Mouse (Mus musculus) thymus, adult 2 months (tissue): ENCODE results near the gene Mctp1. TPM values are rescaled to one million over a fixed set of nuclear protein-coding genes. Genes with fewer than 3 reads are reported as not detected.

Experiments used
- DNase-seq: peaks from one replicate; pipeline ENCODE4 v3.0.0; 2021
- H3K27ac ChIP-seq: fragments of 200-500 bp; 2 replicates; pipeline ENCODE4 v1.5.1; 2012; ENCODE audit warnings: low read length, control low read depth; ENCODE audit not compliant: control insufficient read depth, insufficient read depth
- H3K27me3 ChIP-seq: fragments of 200-500 bp; 2 replicates; pipeline ENCODE4 v1.6.1; 2012; ENCODE audit warnings: mild to moderate bottlenecking, low read length, moderate library complexity, mixed read lengths; ENCODE audit not compliant: control insufficient read depth, insufficient read depth
- H3K36me3 ChIP-seq: fragments of 200-500 bp; 2 replicates; pipeline ENCODE4 v1.6.1; 2012; ENCODE audit warnings: mild to moderate bottlenecking, low read length, moderate library complexity; ENCODE audit not compliant: control insufficient read depth, insufficient read depth
- H3K4me1 ChIP-seq: fragments of 200-500 bp; replicated peaks from 2 replicates; pipeline ENCODE4 v1.6.1; 2012; ENCODE audit warnings: low read length; ENCODE audit not compliant: control insufficient read depth, insufficient read depth
- H3K4me3 ChIP-seq: fragments of 200-500 bp; 2 replicates; pipeline ENCODE4 v1.5.1; 2012; ENCODE audit warnings: mild to moderate bottlenecking, low read length, control low read depth, moderate library complexity; ENCODE audit not compliant: control insufficient read depth, insufficient read depth
- CTCF ChIP-seq: fragments of 200-500 bp; IDR thresholded peaks from 2 replicates; pipeline ENCODE4 v1.5.1; 2012; ENCODE audit warnings: mild to moderate bottlenecking, control low read depth, low read length, moderate library complexity, borderline replicate concordance; ENCODE audit not compliant: control insufficient read depth, poor library complexity, insufficient read depth; ENCODE audit errors: extremely low read depth
- POLR2A ChIP-seq: fragments of 200-500 bp; IDR thresholded peaks from 2 replicates; pipeline ENCODE4 v1.6.1; 2012; ENCODE audit warnings: mild to moderate bottlenecking, low read length, control low read depth, moderate library complexity; ENCODE audit not compliant: control insufficient read depth, poor library complexity, insufficient read depth; ENCODE audit errors: extremely low read depth
- WGBS: fragments of 180-500 bp; shearing (Covaris S2); methylation state at CpG from one replicate; pipeline ENCODE4 v1.1.7; 2018; 5-methylcytosine and 5-hydroxymethylcytosine counted together
- polyA plus RNA-seq: library from polyadenylated mRNA; depleted of rRNA; stranded (reverse); fragments of >200 nt; gene quantifications from 2 replicates; pipeline ENCODE4 v1.2.3, GENCODE M21; 2012

The Mctp1 gene
- polyA plus RNA-seq, 1 experiment, result 0.77 TPM

DNA sequence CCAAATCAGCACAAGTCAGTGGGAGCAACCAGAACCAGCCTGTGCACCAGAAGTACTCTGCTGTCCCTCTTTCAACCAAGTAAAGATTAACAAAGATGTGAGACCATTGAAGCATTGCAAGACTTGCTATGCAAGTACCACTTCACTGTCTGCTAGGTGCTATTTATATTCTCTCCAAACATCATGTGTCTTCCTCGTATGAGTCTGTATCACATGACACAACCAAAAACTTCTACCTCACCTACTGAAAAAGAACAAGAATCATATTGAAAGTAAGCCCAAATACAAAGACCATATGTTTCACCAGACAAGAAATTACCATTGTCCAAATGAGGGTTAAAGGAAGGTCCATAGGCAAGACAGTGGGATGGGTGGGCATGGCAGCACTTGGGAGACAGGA lies 306.4 kb downstream of the Mctp1 start:
- DNase-seq, result no peak
- TF ChIP-seq POLR2A, result no peak
- no peak for TF ChIP-seq CTCF
- 95% methylated on average over 1 of the region's 1 CpGs for WGBS
- no peak overlapping the region for H3K4me3 ChIP-seq
- H3K27ac ChIP-seq, result no peak overlapping the region
- no peaks in the 10 kb centered on the region for H3K27me3 ChIP-seq
- H3K4me1 ChIP-seq, result no peaks in the 10 kb centered on the region
- H3K36me3 ChIP-seq, result no peaks in the 10 kb centered on the region

DNA sequence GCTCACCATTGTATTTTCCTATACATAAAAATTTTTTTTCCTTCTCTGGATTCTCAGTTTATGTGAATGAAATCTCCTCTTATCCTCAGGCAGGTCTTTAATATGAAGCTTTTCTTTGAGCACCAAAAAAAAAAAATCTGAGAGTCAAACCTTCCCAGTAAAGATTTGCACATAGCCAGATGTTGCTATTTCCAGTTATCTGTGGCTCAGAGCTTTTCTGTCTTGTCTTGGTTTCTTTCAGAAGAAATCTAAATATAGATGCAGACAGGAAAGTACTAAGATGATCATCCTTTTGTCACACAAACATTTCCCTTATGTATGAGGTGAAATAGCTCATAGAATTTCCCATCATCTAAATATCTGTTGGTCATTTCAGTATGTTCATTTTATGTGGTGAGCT lies 349.7 kb downstream of the Mctp1 start:
- Histone ChIP-seq H3K27ac (no peak overlapping the region), H3K36me3 (no peaks in the 10 kb centered on the region), H3K27me3 (no peaks in the 10 kb centered on the region), H3K4me3 (no peak overlapping the region), H3K4me1 (no peaks in the 10 kb centered on the region)
- no peak for DNase-seq
- TF ChIP-seq CTCF (no peak), POLR2A (no peak)

DNA sequence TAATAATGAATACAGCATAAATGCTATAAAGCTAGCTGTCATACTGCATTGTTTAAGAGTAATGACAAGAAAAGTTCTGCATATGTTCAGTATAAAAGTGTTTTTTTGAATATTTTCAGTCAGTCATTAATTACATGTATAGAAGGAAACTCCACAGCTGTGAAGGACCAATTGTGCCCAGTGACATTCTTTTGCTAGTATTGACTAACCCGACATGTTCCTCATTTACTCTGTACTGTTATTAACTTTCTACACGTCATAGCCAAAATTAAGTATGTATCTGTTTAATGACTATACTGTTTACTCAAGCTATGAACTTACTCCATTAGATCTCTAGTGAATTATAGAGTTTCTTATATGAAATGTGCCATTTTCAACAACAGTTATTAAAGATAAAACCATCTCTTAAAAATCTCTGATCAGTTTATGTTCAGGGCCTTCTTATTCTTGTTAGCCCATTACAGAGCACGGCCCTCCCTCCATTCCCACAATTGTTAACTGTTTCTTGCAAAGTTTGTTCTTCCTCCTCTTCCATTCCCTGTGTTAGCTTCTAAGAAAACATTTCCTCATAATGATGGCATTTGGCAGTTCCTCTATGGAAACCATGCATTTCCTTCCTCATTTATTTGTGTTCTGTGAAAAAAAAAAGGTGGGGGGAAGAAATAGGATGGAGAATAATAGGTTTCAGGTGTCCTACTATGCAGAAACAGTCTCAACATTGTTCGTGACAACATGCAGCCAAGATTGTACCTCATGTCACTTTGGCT lies 366.5 kb downstream of the Mctp1 start:
- no peak for DNase-seq
- no peak overlapping the region for H3K27ac ChIP-seq
- 66% methylated on average over 4 of the region's 4 CpGs for WGBS
- no peak overlapping the region for H3K4me3 ChIP-seq
- H3K4me1 ChIP-seq, result no peaks in the 10 kb centered on the region
- H3K36me3 ChIP-seq, result no peaks in the 10 kb centered on the region
- TF ChIP-seq CTCF, result no peak
- no peak for TF ChIP-seq POLR2A
- H3K27me3 ChIP-seq, result no peaks in the 10 kb centered on the region

DNA sequence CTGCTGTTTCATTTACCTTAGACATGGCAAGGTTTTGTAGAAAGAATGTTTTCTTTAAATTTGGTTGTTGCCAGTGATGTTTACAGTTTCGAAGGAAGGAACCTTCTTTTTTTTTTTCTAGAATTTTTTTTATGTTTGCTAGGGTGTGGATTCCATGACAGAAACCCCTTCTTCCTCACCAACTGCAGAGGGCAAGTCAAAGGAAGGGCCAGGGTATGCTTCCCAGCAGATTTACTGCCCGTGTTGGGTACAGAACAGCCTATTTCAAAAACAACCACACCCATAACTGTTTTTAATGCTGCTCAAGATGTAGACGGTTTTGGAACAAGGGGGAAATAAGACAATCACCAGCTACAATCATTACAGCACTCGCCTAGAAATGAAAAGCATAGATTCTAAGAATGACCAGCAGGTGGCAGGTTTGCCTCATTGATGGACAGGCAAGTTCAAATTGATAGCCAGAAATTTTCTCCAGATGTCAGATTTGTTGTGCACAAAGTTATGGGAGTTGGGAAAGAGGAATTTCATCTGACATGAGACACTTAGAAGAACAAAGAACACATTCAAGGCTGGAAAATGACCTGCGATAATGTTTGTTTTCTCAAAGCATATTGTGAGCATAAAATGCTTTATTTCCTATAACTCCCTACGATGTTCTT lies 375.6 kb downstream of the Mctp1 start:
- Histone ChIP-seq H3K27ac (no peak overlapping the region), H3K4me3 (no peak overlapping the region), H3K4me1 (no peaks in the 10 kb centered on the region), H3K27me3 (no peaks in the 10 kb centered on the region), H3K36me3 (no peaks in the 10 kb centered on the region)
- WGBS, result 60% methylated on average over 6 of the region's 6 CpGs
- DNase-seq, result peak; percentile 8
- TF ChIP-seq POLR2A (no peak), CTCF (no peak)

DNA sequence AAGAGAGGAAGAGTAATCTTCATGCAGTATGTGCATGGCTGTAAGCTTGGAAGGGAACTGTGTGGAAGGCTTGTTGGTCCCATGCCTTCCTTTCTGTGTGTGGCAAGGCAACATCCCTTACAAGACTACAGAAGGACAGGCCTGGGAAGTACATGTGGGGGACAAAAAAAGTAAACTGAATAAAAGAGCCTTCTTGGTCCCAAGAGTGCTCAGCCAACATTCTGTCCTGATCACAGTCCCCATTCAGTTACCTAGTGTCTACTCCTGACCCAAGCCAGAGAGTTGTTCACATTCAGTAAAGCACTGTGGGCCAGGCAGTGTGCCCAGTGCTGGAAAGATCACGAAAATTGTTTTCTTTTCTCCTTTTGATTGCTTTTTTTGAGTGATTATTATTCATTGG lies 415.3 kb downstream of the Mctp1 start:
- Histone ChIP-seq H3K27me3 (no peaks in the 10 kb centered on the region), H3K4me1 (no peaks in the 10 kb centered on the region), H3K27ac (no peak overlapping the region), H3K36me3 (no peaks in the 10 kb centered on the region), H3K4me3 (no peak overlapping the region)
- 87% methylated on average over 1 of the region's 1 CpGs for WGBS
- DNase-seq, result no peak
- TF ChIP-seq POLR2A, result no peak
- TF ChIP-seq CTCF, result no peak

DNA sequence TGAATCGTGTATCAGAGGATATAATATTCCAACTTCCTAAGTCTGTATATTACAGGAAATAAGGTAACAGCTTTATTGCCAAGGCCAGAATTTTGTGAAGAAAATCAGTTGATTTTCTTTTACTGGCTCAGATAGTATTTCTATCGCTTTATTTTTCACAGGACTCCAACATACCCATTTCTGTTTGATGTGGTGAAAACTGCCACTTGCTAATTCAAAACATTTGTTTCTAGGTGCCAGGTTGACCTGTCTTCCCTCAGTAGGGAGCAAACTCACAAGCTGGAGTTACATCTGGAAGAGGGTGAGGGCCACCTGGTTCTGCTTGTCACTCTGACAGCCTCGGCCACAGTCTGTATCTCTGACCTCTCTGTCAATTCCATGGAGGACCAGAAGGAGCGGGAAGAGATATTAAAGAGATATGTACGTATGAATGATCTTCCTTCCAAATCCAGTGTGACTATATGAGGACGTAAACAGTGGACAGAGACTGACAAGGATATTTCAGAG lies 416.8 kb downstream of the Mctp1 start:
- Histone ChIP-seq H3K4me3 (no peak overlapping the region), H3K4me1 (no peaks in the 10 kb centered on the region), H3K27me3 (no peaks in the 10 kb centered on the region), H3K27ac (no peak overlapping the region), H3K36me3 (no peaks in the 10 kb centered on the region)
- TF ChIP-seq CTCF, result no peak
- no peak for TF ChIP-seq POLR2A
- 90% methylated on average over 6 of the region's 6 CpGs for WGBS
- no peak for DNase-seq
